Comparison of ENCODE assay signal across 14 mouse cellular contexts in genomic region chr8:75018274-75018972, GRCm38 (mm10). TPM values are rescaled to one million over a fixed set of nuclear protein-coding genes. Genes with fewer than 3 reads are reported as not detected.
A peak's percentile ranks its signal among the peaks of the same experiment; 100 is the strongest.
DNase-seq lines count a peak whose midpoint lies in the region; ATAC-seq lines count a peak whose summit lies in the region.
"Had no signal": no experiment of that assay in that cellular context is flagged by ENCODE, and none has a peak within 500 bp of the region (broad histone marks: within the 10 kb centered on the region; RNA-seq: fewer than 3 reads in every experiment).

No protein-coding gene starts in this region.

- no peaks in the 10 kb centered on the region for H3K9me3 ChIP-seq in limb, embryonic 13.5 days
- no peaks in the 10 kb centered on the region for H3K9me3 ChIP-seq in limb, embryonic 10.5 days (replicated peaks)
- no peaks in the 10 kb centered on the region for H3K9me3 ChIP-seq in embryonic facial prominence, embryonic 11.5 days (replicated peaks; ENCODE audit: control insufficient read depth, low read length)
- H3K9me3 ChIP-seq in forebrain, embryonic 13.5 days (replicated peaks): no peaks in the 10 kb centered on the region
- no peaks in the 10 kb centered on the region for H3K9me3 ChIP-seq in hindbrain, embryonic 11.5 days (ENCODE audit: control insufficient read depth, low read length)
- H3K9me3 ChIP-seq: hindbrain, embryonic 12.5 days had no signal

- no peak for DNase-seq in limb, embryonic 10.5 days (ENCODE audit: low spot score)
- peak; percentile 95 for DNase-seq in ES-CJ7 (ENCODE audit: low read depth, low spot score)
- peak; percentile 21 for DNase-seq in embryonic facial prominence, embryonic 11.5 days (ENCODE audit: low spot score)
- peak; percentile 42 to 47 for DNase-seq in kidney, postnatal 36 days
- DNase-seq in urinary bladder, adult 2 months (ENCODE audit: low spot score): no peak
- DNase-seq in hindbrain, embryonic 11.5 days (ENCODE audit: low spot score): no peak
- DNase-seq: adrenal gland, postnatal 10 days; cerebellum, adult 8-10 months; gastrocnemius, postnatal 14 days had no signal

- H3K27ac ChIP-seq in limb, embryonic 13.5 days: no peak overlapping the region
- no peak overlapping the region for H3K27ac ChIP-seq in limb, embryonic 10.5 days
- no peak overlapping the region for H3K27ac ChIP-seq in embryonic facial prominence, embryonic 11.5 days (replicated peaks; ENCODE audit: low read depth, low read length)
- no peak overlapping the region for H3K27ac ChIP-seq in forebrain, embryonic 13.5 days
- no peak overlapping the region for H3K27ac ChIP-seq in hindbrain, embryonic 11.5 days (ENCODE audit: low read depth, low read length)
- H3K27ac ChIP-seq: hindbrain, embryonic 12.5 days; macrophage had no signal

- H3K27me3 ChIP-seq in limb, embryonic 13.5 days: no peaks in the 10 kb centered on the region
- no peaks in the 10 kb centered on the region for H3K27me3 ChIP-seq in limb, embryonic 10.5 days (ENCODE audit: low read depth, poor library complexity, severe bottlenecking)
- H3K27me3 ChIP-seq in embryonic facial prominence, embryonic 11.5 days (ENCODE audit: control insufficient read depth, insufficient read depth, low read length): no peaks in the 10 kb centered on the region
- H3K27me3 ChIP-seq in forebrain, embryonic 13.5 days: no peaks in the 10 kb centered on the region
- no peaks in the 10 kb centered on the region for H3K27me3 ChIP-seq in hindbrain, embryonic 11.5 days (ENCODE audit: control insufficient read depth, insufficient read depth, low read length)
- H3K27me3 ChIP-seq: hindbrain, embryonic 12.5 days had no signal

- no peak overlapping the region for H3K9ac ChIP-seq in limb, embryonic 13.5 days
- H3K9ac ChIP-seq in embryonic facial prominence, embryonic 11.5 days (replicated peaks; ENCODE audit: low read length): no peak overlapping the region
- no peak overlapping the region for H3K9ac ChIP-seq in forebrain, embryonic 13.5 days
- no peak overlapping the region for H3K9ac ChIP-seq in hindbrain, embryonic 11.5 days (ENCODE audit: low read depth, low read length)
- H3K9ac ChIP-seq: hindbrain, embryonic 12.5 days had no signal

- H3K36me3 ChIP-seq in limb, embryonic 13.5 days: peaks cover 47% of the 10 kb centered on the region
- peaks cover 85% of the 10 kb centered on the region for H3K36me3 ChIP-seq in limb, embryonic 10.5 days
- peaks cover 7% of the 10 kb centered on the region; the same call in 1 of the 2 replicates for H3K36me3 ChIP-seq in embryonic facial prominence, embryonic 11.5 days (replicated peaks; ENCODE audit: control insufficient read depth, insufficient read depth, low read depth, low read length)
- H3K36me3 ChIP-seq in forebrain, embryonic 13.5 days (ENCODE audit: poor library complexity, severe bottlenecking): peaks cover 48% of the 10 kb centered on the region
- H3K36me3 ChIP-seq in hindbrain, embryonic 11.5 days (ENCODE audit: control insufficient read depth, insufficient read depth, low read length): peaks cover 4% of the 10 kb centered on the region; the same call in 1 of the 2 replicates

- H3K4me3 ChIP-seq in limb, embryonic 13.5 days: no peak overlapping the region
- no peak overlapping the region for H3K4me3 ChIP-seq in limb, embryonic 10.5 days
- H3K4me3 ChIP-seq in embryonic facial prominence, embryonic 11.5 days (ENCODE audit: low read depth, low read length): no peak overlapping the region
- H3K4me3 ChIP-seq in forebrain, embryonic 13.5 days: no peak overlapping the region
- no peak overlapping the region for H3K4me3 ChIP-seq in hindbrain, embryonic 11.5 days (ENCODE audit: low read depth, low read length)
- H3K4me3 ChIP-seq: erythroblast, embryonic 14.5 days; hindbrain, embryonic 12.5 days had no signal

- H3K4me2 ChIP-seq in limb, embryonic 13.5 days (replicated peaks): 0 out of 2 replicates have a peak overlapping the region, but pooled peaks have one; percentile 3
- H3K4me2 ChIP-seq in embryonic facial prominence, embryonic 11.5 days (ENCODE audit: low read depth, low read length): no peak overlapping the region
- no peak overlapping the region for H3K4me2 ChIP-seq in forebrain, embryonic 13.5 days
- H3K4me2 ChIP-seq in hindbrain, embryonic 11.5 days (replicated peaks; ENCODE audit: low read depth, low read length): no peak overlapping the region
- H3K4me2 ChIP-seq: hindbrain, embryonic 12.5 days had no signal

- no peaks in the 10 kb centered on the region for H3K4me1 ChIP-seq in limb, embryonic 13.5 days
- peaks cover 5% of the 10 kb centered on the region; the same call in 1 of the 2 replicates for H3K4me1 ChIP-seq in limb, embryonic 10.5 days
- H3K4me1 ChIP-seq in embryonic facial prominence, embryonic 11.5 days (ENCODE audit: control insufficient read depth, insufficient read depth, low read length): no peaks in the 10 kb centered on the region
- H3K4me1 ChIP-seq in forebrain, embryonic 13.5 days: no peaks in the 10 kb centered on the region
- H3K4me1 ChIP-seq in hindbrain, embryonic 11.5 days (replicated peaks; ENCODE audit: control insufficient read depth, insufficient read depth, low read length): no peaks in the 10 kb centered on the region
- H3K4me1 ChIP-seq: hindbrain, embryonic 12.5 days had no signal

- no peak for ATAC-seq in limb, embryonic 13.5 days (ENCODE audit: low FRiP score, low read depth)
- 0 out of 2 replicates have a peak, but pooled peaks have one; percentile 18 for ATAC-seq in embryonic facial prominence, embryonic 11.5 days (replicated peaks; ENCODE audit: insufficient number of reproducible peaks, low FRiP score, low TSS enrichment, low read depth)
- no peak for ATAC-seq in forebrain, embryonic 13.5 days
- no peak for ATAC-seq in hindbrain, embryonic 11.5 days (ENCODE audit: low FRiP score)

- 45% methylated on average over 5 of the region's 5 CpGs for WGBS in limb, embryonic 13.5 days
- 28% methylated on average over 5 of the region's 5 CpGs for WGBS in limb, embryonic 10.5 days
- WGBS in embryonic facial prominence, embryonic 11.5 days: 34% methylated on average over 5 of the region's 5 CpGs
- whole genome bisulfite sequencing in forebrain, embryonic 13.5 days: 43% methylated on average over 5 of the region's 5 CpGs
- WGBS in hindbrain, embryonic 11.5 days: 31% methylated on average over 5 of the region's 5 CpGs

RNA-seq across cellular contexts. Expression of gene Tom1, which starts 15.1 kb away (rescaled TPM):
- 31.8 and 34.5 TPM in 2 replicates for polyA plus RNA-seq in limb, embryonic 13.5 days (2015; fragmentation: Nextera tagmentation; extraction: Ambion mirVana)
- polyA plus RNA-seq in limb, embryonic 10.5 days (2016; fragmentation: Nextera tagmentation; extraction: Ambion mirVana): 33.5 and 36.5 TPM in 2 replicates
- 26.3 and 32.4 TPM in 2 replicates for polyA plus RNA-seq in embryonic facial prominence, embryonic 11.5 days (2014; fragmentation: Nextera tagmentation; extraction: Ambion mirVana)
- 17.3 and 22.5 TPM in 2 replicates for polyA plus RNA-seq in urinary bladder, adult 2 months (2012; rRNA removed)
- polyA plus RNA-seq in forebrain, embryonic 13.5 days (2015; fragmentation: Nextera tagmentation; extraction: Ambion mirVana): 16.9 and 20.1 TPM in 2 replicates
- polyA plus RNA-seq in hindbrain, embryonic 11.5 days (2014; fragmentation: Nextera tagmentation; extraction: Ambion mirVana): 25.0 and 25.2 TPM in 2 replicates

RNA-seq across cellular contexts. Expression of gene Hmgxb4, which starts 25.3 kb away (rescaled TPM):
- polyA plus RNA-seq in limb, embryonic 13.5 days (2015; fragmentation: Nextera tagmentation; extraction: Ambion mirVana): 46.8 and 48.6 TPM in 2 replicates
- 46.6 and 48.2 TPM in 2 replicates for polyA plus RNA-seq in limb, embryonic 10.5 days (2016; fragmentation: Nextera tagmentation; extraction: Ambion mirVana)
- 53.6 and 54.5 TPM in 2 replicates for polyA plus RNA-seq in embryonic facial prominence, embryonic 11.5 days (2014; fragmentation: Nextera tagmentation; extraction: Ambion mirVana)
- 27.8 and 30.9 TPM in 2 replicates for polyA plus RNA-seq in urinary bladder, adult 2 months (2012; rRNA removed)
- polyA plus RNA-seq in forebrain, embryonic 13.5 days (2015; fragmentation: Nextera tagmentation; extraction: Ambion mirVana): 51.1 and 51.2 TPM in 2 replicates
- polyA plus RNA-seq in hindbrain, embryonic 11.5 days (2014; fragmentation: Nextera tagmentation; extraction: Ambion mirVana): 42.7 and 56.1 TPM in 2 replicates

Comparison
In these comparisons a context has a peak if more than half of its experiments do, and no peak if none do; other contexts are left out.
1. DNase-seq: peak in ES-CJ7 (single experiment), embryonic facial prominence, embryonic 11.5 days (single experiment) and kidney, postnatal 36 days (2 of 2); none in limb, embryonic 10.5 days (single experiment), urinary bladder, adult 2 months (single experiment) and hindbrain, embryonic 11.5 days (single experiment).